Mouse (Mus musculus): ENCODE data around the gene Olfr166. TPM values are rescaled to one million over a fixed set of nuclear protein-coding genes. Genes with fewer than 3 reads are reported as not detected.
"Not testable (repeated sequence)": the region's sequence is repeated elsewhere in the genome, so short reads cannot be mapped to it uniquely, and the experiment has no call there.

Gene Olfr166
- total RNA-seq (2017): not detected in 2 replicates

- ATAC-seq (replicated peaks in 1 of 2; ENCODE audit: insufficient read depth in 1 of 2, low FRiP score in 2 of 2, low TSS enrichment in 1 of 2, low read depth in 1 of 2, poor library complexity in 2 of 2, severe bottlenecking in 2 of 2): no peak
Observed at GRCm38 (mm10) chr16:19483394-19483793, at the start of gene Olfr166. TSS of gene Olfr166 (plus strand) at chr16:19483694.

- ATAC-seq (replicated peaks in 1 of 2; ENCODE audit: insufficient read depth in 1 of 2, low FRiP score in 2 of 2, low TSS enrichment in 1 of 2, low read depth in 1 of 2, poor library complexity in 2 of 2, severe bottlenecking in 2 of 2): not testable (repeated sequence)
Observed at GRCm38 (mm10) chr16:19458741-19459140, 24.8 kb upstream of the Olfr166 start.

- ATAC-seq (replicated peaks in 1 of 2; ENCODE audit: insufficient read depth in 1 of 2, low FRiP score in 2 of 2, low TSS enrichment in 1 of 2, low read depth in 1 of 2, poor library complexity in 2 of 2, severe bottlenecking in 2 of 2): no peak
Observed at GRCm38 (mm10) chr16:19464365-19464764, 19.1 kb upstream of the Olfr166 start.

- no peak for ATAC-seq (replicated peaks in 1 of 2; ENCODE audit: insufficient read depth in 1 of 2, low FRiP score in 2 of 2, low TSS enrichment in 1 of 2, low read depth in 1 of 2, poor library complexity in 2 of 2, severe bottlenecking in 2 of 2)
Observed at GRCm38 (mm10) chr16:19522166-19522565, 38.7 kb downstream of the Olfr166 start, which contains the start of gene Olfr167. TSS of gene Olfr167 (minus strand) at chr16:19522266.

- ATAC-seq (replicated peaks in 1 of 2; ENCODE audit: insufficient read depth in 1 of 2, low FRiP score in 2 of 2, low TSS enrichment in 1 of 2, low read depth in 1 of 2, poor library complexity in 2 of 2, severe bottlenecking in 2 of 2): no peak
Observed at GRCm38 (mm10) chr16:19535455-19535854, 52.0 kb downstream of the Olfr166 start, which contains the start of gene Olfr168. TSS of gene Olfr168 (minus strand) at chr16:19535555.

Other genes starting within 250 kb of the Olfr166 start
- not detected in 2 replicates for gene Olfr164, start 169.6 kb upstream of the Olfr166 start, total RNA-seq (2017)
- gene Olfr165, start 60.6 kb upstream of the Olfr166 start, total RNA-seq (2017): not detected in 2 replicates
- not detected in 2 replicates for gene Olfr167, start 38.6 kb downstream of the Olfr166 start, total RNA-seq (2017)
- gene Olfr168, start 51.9 kb downstream of the Olfr166 start, total RNA-seq (2017): not detected in 2 replicates
- not detected in 2 replicates for gene Olfr169, start 88.1 kb downstream of the Olfr166 start, total RNA-seq (2017)
- not detected in 2 replicates for gene Olfr170, start 128.2 kb downstream of the Olfr166 start, total RNA-seq (2017)
- not detected in 2 replicates for gene Olfr171, start 146.2 kb downstream of the Olfr166 start, total RNA-seq (2017)
- not detected in 2 replicates for gene Lamp3, start 222.7 kb downstream of the Olfr166 start, total RNA-seq (2017)